Mouse (Mus musculus) frontal cortex, adult (tissue): ENCODE results near the gene Jmjd1c.

Source experiments
- ATAC-seq: cut with Nextera tagmentation; 2 replicates; pipeline ENCODE4 v1.9.2; 2017; ENCODE audit warnings: mild to moderate bottlenecking, moderate library complexity, mixed read lengths; ENCODE audit not compliant: low TSS enrichment

Gene Jmjd1c

DNA sequence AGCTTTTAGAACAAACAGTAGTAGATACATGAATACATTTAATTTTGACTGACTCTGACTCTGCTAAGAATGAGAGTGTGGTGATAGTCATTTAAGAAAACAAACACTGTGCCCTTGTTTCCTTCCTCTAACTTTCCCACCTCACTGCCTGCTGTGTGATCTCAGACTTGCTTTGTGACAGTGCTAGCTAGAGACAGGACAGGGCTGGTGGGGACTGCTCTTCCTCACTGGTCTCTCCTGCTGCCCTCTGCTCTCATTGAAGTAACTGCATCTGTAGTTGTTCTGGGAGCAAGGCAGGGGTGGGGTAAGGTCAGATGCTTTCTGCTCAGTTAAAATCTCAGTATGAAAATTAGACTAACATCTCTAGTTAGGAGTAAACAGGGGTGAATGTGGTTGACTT is 93.1 kb downstream of the Jmjd1c start:
- no peak for ATAC-seq

DNA sequence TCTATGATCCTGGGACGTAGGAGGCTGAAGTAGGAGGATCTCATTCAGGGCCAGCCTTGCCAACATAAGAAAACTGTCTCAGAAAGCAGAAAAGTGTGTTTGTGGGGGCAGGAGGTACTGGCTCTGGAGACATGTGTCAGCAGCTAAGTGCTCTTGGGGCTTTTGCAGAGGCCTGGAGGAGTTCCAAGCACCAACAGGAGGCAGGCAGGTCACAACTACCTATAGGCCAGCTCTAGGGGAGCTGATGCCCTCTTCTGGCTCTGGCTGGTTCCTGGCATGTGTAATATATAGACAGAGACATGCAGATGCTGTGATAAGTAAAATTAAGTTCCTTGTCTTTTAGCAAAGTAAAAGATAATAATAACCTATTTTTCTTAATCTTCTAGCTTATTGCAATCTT is 94.3 kb downstream of the Jmjd1c start:
- peak; percentile 45; the same call in 1 of the 2 replicates for ATAC-seq

DNA sequence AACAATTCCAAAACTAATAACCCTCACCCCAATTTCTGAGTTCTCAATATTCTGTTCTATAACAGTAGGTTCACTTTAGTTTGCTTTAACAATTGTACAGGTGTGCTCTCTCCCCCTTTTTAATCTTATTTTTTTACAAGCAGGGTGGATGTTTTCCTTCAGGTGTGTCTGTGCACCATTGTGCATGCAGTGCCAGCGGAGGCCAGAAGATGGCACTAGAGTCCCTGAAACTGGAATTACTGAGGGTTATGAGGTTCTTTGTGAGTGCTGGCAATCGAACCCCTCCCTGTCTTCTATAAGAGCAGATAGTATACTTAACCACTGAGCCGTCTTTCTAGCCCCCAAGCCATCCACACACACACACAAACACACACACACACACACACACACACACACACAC is 96.4 kb downstream of the Jmjd1c start:
- no peak for ATAC-seq

DNA sequence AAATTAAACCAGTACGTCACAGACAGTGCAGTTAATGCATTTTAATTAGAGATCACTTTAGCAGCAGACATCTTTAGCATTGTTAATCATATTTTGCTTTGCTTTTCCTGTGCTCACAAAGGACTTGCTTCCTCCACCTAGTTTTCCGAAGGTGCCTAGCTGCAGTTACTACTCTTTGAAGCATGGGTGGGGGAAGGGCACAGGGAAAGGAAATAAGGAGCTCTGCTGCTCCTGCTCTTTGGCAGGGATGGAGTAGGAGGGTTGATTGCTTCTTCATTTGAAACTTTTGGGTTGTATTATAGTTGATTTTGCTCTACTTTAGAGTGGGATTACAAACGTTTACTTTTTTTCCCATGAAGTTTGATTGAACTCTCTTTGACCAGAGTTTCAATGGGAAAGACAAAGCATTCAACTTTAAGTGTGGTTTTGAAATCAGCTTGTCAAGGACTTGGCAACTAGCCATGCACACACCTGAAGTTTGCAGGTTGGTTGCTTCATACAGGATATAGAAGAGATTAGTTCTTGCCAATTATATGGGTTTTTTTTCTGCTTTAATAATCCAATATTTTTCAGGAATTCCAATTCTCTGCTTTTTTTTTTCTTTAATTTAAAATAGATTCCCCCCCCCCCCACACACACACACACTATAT is 97.2 kb downstream of the Jmjd1c start:
- ATAC-seq = no peak

DNA sequence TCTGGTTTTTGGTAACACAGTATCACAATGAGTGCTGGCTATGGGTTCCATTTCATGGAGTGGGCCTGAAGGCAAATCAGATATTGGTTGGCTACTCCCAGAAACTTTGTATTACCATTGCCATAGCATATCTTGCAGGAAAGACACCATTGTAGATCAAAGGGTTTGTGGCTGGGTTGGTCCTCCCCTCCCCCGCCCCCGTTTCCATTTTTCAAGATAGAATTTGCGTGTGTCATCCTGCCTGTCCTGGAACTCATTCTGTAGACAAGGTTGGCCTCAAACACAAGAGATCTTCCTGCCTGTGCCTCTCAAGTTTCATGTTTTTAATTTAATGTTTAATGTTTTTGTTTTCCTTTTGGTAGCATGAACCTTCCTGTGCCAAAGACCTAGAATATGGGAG is 98.1 kb downstream of the Jmjd1c start:
- ATAC-seq = no peak

DNA sequence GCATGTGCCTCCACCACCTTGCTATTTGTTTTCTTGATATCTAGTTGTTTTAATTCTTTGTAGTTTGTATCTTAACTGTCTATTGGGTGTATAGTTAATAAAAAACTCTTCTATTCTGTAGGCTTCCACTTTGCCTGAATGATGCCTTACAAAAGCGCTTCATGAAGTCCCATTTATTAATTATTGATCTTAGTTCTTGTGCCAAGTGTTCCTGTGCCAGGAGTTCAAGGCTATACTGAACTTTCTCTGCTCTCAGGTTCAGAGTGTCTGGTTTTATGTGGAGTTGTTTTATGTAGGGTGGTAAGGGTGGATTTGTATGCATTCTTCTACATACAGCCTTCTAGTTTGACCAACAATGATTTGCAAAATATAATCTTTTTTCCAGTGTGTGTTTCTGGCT is 99.7 kb downstream of the Jmjd1c start:
- no peak for ATAC-seq

DNA sequence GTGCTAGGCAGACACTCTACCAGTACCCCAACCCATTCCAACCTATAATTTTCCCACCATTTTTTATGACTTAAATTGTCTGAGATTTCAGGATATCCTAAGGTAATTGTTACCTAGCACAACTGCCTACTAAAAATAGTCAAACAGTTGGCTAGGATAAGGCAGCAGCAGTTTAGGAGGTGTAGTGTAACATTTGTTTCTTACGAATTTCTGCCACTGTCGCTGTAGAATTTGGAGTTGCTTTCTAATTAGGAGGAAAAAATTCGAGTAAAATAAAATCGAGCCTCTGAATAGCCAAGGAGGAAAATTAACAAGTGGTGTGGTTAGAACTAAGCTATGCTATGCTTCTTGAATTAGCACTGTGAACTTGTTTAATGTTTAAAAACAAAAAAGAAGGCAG is 101.3 kb downstream of the Jmjd1c start:
- peak; percentile 51 for ATAC-seq

DNA sequence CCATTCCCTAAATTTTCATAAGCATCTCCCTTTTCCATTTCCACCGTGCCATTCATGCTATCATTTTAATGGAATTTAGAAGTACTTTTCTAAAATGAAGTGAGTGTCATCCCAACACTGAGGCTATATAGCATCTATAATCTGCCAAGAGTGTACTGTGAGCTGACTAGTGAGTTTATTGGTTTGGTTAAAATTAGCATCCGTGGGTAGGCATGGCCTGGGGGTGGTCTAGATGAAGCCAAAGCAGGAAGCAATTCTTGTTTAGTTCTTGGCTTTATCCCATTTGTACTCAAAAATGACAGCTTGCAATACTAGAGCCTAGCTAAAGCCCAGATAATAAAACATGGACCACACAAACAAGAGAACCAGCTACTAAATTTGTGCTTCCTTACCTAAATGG is 101.9 kb downstream of the Jmjd1c start:
- ATAC-seq = peak; percentile 64

DNA sequence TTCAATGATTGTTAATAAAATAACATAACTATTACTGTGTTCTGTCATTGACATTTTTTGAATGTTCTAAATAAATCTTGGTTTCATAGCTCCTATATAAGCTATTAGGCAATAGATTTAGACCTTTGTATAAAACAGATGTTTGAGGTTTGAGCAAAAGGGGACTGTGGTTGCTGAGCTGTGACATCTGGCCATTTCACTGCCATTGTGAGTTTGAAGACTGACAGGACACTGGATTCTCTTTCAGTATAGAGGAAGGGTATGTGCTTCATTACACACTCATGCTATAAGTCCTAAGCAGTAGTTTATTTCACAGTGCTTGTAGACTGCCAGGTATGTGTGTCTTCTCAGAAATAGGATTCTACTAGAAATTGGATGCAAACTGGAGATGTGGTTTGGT is 105.8 kb downstream of the Jmjd1c start:
- ATAC-seq = no peak

DNA sequence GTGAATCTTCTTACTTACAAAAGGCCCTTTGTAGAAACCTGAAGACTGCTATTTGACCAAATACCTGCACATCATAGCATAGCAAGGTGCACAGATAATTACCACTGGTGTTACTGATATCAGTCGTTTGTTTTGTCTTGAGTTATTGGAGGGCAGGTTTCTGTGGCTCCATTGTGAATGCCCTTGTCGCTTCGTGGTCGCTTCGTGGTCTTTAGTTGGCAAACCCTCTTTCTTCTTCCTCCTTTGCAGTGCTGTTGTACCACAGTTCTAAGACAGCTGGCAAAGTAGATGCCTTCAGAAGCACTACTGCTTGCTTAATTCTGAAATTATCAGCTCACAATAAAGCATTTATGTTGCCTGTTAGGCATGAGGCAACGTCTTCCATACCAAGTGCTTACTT is 106.5 kb downstream of the Jmjd1c start:
- no peak for ATAC-seq

DNA sequence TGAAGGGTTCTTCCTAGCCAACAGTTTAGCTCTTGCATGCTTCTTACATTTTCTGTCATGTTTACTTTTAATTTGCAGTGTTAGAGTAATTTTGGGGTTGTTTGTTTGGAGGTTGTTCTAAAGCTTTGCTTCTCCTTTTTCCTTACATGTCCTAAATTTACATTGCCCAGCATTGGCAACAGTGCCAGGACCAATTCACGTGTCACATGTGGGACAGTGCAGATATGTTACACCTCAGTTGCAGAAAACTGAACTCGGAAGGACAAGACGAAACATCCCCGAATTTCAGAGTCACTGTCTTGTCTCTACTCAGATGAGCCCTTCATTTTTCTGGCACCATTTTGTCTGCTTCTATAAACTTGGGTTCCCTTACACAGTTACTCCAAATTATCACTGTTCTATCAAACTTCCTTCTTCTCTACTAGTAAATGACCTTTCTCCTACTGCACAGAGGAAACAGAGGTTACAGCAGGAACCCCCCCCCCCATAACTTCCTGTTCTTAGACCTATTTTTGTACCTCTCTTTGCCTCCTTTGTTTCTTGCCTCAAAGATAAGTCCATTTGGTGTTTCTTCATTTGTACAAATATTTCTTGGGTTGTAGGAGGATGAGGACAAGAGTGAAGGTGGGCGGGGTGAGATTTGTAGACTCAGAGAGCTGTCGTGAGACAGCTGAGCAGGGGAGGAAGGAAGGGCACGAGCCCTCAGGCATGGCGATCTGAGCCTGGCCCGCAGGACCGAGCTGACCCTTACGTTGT is 108.9 kb downstream of the Jmjd1c start:
- ATAC-seq = peak; percentile 11; the same call in 1 of the 2 replicates

DNA sequence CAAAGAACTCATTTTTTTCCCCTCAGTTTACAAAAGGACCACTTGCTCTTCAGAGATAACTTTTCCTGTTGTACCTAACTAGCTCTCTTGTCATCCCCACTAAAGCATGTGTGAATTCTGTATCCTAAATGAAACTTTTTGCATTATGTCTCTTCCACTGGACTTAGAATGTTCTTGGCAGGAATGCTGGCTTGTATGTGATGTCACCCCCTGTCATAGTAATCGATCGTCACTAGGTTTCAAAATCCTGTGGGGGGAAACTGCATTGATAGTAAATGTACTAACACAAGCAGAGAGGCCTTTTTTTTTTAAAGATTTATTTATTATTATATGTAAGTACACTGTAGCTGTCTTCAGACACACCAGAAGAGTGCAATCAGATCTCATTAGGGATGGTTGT is 112.0 kb downstream of the Jmjd1c start:
- no peak for ATAC-seq

DNA sequence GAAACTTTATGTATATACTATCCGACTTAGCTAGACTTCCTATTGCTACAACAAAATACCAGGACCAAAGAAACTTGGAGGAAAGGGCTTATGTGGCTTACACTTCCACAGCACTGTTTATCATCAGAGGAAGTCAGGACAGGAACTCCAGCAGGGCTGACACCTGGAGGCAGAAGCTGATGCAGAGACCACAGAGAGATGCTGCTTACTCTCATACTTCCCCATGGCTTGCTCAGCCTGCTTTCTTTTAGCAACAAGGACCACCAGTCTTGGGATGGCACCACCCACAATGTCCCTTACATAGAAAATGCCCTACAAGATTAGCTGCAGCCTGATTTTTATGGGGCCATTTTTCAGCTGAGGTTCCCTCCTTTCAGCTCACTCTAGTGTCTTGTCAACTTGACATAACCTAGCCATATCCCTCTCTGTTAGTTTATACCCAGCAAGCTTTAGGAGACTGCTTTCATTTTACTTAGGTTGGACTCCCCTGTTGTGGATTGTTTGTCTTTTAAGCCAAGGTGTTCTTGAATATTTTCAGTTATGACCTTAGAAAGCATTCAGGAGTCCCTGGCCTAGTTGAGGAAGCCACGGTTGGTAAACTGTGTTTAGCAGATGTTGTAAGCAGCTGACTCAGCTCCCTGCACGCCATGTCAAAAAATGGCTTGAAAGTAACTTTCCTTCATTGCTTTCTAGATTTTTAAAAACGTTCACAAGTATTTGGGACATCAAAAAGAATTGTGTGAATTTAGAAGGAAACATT is 114.2 kb downstream of the Jmjd1c start:
- 0 out of 2 replicates have a peak, but pooled peaks have one; percentile 31 for ATAC-seq

DNA sequence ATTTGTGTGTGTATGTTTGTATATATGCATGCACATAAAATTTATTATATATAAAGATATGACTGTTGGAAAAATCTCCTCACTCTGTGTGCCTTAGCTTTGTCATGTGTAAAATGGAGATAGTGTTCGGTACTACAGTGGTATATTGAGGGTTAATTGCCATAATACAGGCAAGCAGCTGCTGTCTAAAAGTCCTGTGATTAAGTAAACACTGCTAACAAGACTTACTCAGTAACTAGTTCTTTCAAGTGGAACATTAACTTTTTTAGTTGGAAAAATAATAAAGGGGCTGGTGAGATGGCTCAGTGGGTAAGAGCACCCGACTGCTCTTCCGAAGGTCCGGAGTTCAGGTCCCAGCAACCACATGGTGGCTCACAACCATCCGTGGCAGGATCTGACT is 116.1 kb downstream of the Jmjd1c start:
- ATAC-seq = no peak

DNA sequence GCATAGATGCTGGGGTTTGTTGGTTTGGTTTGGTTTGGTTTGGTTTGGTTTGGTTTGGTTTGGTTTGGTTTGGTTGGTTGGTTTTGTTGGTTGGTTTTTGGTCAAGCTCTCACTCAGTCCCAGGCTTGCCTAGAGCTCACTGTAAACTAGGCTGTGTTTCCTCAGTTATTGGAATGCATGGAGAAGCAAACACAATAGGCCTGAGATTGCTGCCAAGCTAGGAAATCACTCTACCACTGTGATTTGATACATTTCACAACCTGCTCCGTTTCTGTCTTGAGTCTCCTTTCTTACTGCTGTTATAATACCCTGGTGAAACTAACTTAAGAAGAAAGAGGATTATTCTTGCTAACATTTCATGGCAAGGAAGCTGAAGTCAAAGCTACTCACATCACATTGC is 117.8 kb downstream of the Jmjd1c start:
- ATAC-seq = no peak

DNA sequence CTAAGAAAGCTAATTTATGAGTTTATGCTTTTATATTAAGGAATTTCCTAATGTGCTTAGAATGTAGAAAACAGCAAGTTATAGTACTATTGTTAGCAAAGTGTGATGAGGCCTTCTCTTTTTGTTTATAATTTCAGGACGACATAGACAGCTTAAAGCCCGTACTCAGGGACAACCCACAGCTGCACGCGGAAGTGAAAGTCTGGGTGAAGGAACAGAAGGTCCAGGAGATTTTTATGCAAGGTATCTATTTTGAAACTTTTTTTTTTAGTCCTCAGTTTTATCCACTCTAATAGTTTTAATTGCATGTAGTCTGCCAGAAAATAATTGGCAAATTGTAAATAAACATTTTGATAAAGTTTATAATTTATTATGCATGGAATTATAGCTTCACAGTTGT is 119.2 kb downstream of the Jmjd1c start:
- no peak for ATAC-seq

DNA sequence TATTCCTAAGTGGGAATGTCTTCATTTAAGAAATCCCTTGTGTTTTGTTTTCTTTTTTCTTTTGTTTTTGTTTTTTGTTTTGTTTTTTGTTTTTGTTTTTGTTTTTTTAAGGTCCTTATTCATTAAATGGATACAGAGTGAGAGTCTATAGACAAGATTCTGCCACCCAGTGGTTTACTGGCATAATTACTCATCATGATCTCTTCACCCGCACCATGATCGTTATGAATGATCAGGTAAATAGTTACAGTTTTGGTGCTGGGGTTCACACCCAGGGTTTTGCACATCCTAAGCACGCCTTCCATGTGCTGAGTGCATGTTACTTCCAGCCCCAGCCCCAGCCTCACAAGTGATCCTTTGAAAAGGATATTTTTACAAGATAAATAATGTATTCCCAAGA is 120.9 kb downstream of the Jmjd1c start:
- no peak for ATAC-seq

DNA sequence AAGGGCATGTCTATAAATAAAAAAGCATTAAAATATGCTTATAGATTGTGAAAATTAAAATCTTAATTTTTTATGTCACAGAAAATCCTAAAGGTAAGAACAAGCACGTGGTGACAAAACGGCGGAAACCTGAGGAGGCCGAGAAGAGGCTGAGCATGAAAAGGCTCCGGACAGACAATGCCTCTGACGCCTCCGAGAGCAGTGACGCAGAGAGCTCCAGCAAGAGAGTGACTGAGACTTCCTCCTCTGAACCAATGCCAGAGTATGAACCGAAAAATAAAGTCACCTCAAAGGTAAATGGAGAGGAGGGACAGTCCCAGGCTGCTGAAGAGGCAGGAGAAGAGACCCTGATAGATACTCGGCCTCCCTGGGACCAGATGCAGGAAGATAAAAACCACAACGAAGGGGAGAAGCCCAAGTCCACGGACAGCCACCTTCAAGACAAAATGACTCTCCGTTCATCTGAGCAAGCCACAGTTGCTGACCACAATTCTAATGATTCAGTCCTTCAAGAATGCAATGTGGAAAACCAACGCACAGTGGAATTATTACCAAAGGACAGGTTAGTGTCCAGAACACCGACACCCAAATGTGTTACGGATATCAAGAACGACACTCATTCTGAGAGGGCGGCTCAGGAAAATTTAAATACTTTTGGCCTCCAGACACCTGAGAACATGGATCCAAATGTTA is 123.1 kb downstream of the Jmjd1c start:
- no peak for ATAC-seq

DNA sequence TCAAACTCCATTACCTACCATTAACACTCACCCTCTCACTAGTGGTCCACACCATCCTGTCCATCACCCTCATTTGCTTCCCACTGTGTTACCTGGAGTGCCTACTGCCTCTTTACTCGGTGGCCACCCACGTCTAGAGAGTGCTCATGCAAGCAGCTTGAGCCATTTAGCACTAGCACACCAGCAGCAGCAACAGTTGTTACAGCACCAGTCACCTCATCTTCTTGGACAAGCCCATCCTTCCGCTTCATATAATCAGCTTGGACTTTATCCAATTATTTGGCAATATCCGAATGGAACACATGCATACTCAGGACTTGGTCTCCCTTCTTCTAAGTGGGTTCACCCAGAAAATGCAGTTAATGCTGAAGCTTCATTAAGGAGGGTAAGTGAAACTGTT is 124.3 kb downstream of the Jmjd1c start:
- peak; percentile 58; the same call in 1 of the 2 replicates for ATAC-seq

DNA sequence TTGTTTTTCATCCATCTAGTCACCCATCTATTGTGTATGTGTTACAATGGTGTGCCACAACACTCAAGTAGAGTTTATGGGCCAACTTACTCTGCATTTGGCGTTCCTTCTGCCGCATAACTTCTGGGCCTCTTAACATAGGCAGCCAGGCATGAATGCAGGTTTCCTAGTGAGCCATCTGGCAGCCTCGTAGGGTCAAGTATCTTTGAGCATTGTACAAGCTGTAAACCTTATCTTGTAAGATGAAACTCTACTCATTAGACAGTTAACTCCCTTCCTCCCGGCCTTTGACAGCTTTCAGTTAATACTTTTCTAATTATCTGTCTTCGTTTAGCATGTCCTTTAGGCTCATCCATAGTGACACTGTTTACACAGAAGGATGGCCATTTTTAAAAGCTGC is 125.4 kb downstream of the Jmjd1c start:
- no peak for ATAC-seq

DNA sequence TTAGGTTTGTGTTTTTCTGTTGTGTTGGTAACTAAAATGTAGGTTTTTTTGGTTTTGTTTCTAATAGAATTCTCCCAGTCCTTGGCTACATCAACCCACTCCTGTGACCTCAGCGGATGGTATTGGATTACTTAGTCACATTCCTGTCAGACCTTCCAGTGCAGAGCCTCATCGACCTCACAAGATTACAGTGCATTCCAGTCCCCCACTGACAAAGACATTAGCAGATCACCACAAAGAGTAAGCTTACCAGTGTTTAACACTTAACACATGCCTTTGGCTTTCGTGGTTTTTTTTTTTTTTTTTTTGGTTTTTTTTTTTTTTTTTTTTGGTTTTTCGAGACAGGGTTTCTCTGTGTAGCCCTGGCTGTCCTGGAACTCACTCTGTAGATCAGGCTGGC is 128.0 kb downstream of the Jmjd1c start:
- ATAC-seq = no peak

DNA sequence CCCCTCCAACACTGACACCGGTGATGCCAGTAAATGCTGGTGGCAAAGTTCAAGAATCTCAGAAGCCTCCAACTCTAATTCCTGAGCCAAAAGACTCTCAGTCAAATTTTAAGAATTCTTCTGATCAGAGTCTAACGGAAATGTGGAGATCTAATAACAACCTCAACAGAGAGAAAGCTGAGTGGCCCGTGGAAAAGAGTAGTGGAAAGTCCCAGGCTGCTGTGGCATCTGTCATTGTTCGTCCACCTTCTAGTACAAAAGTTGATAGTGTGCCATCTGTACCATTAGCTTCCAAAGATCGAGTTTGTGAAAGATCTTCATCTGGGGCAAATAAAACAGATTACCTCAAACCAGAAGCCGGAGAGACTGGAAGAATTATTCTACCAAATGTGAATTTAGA is 129.6 kb downstream of the Jmjd1c start:
- no peak for ATAC-seq
